Mouse (Mus musculus) neural tube, embryonic 11.5 days (tissue): ENCODE measurements around the gene Hoxb3. TPM values are rescaled to one million over a fixed set of nuclear protein-coding genes. Genes with fewer than 3 reads are reported as not detected.

Experiments
- ATAC-seq: fragments of 200-750 bp; cut with Nextera tagmentation; 2 replicates; pipeline ENCODE4 v1.8.0; 2017; ENCODE audit warnings: moderate number of reproducible peaks, mild to moderate bottlenecking, moderate TSS enrichment, moderate library complexity; ENCODE audit not compliant: insufficient read depth, low FRiP score, low TSS enrichment
- DNase-seq: peaks from one replicate; pipeline ENCODE4 v3.0.0-alpha.2; 2015; ENCODE audit warnings: low spot score
- H3K27ac ChIP-seq: fragments of 300-500 bp; sonication (generic); 2 replicates; pipeline ENCODE4 v1.5.1; 2014; ENCODE audit warnings: low read depth, mild to moderate bottlenecking, low read length
- H3K27me3 ChIP-seq: fragments of 300-500 bp; sonication (generic); 2 replicates; pipeline ENCODE4 v1.6.1; 2014; ENCODE audit warnings: mild to moderate bottlenecking, low read length, mixed read lengths; ENCODE audit not compliant: control insufficient read depth, insufficient read depth
- H3K36me3 ChIP-seq: fragments of 300-500 bp; sonication (generic); 2 replicates; pipeline ENCODE4 v1.6.1; 2014; ENCODE audit warnings: mild to moderate bottlenecking, low read length, moderate library complexity, mixed read lengths; ENCODE audit not compliant: control insufficient read depth, insufficient read depth
- H3K4me1 ChIP-seq: fragments of 300-500 bp; sonication (generic); 2 replicates; pipeline ENCODE4 v1.6.1; 2014; ENCODE audit warnings: low read length, mixed read lengths; ENCODE audit not compliant: control insufficient read depth, insufficient read depth
- H3K4me2 ChIP-seq: fragments of 300-500 bp; sonication (generic); 2 replicates; pipeline ENCODE4 v1.6.1; 2014; ENCODE audit warnings: low read depth, mild to moderate bottlenecking, moderate library complexity
- H3K4me3 ChIP-seq: fragments of 300-500 bp; sonication (generic); 2 replicates; pipeline ENCODE4 v1.5.1; 2014; ENCODE audit warnings: low read depth, low read length
- H3K9ac ChIP-seq: fragments of 300-500 bp; sonication (generic); 2 replicates; pipeline ENCODE4 v1.6.1; 2014; ENCODE audit warnings: mild to moderate bottlenecking, low read length
- H3K9me3 ChIP-seq: fragments of 300-500 bp; sonication (generic); 2 replicates; pipeline ENCODE4 v1.6.1; 2016; ENCODE audit warnings: low read length; ENCODE audit not compliant: control insufficient read depth
- WGBS: fragments of 180-500 bp; shearing (Covaris S2); extraction: QIAGEN DNeasy Blood & Tissue Kit; methylation state at CpG from one replicate; pipeline ENCODE4 v1.1.7; 2014; 5-methylcytosine and 5-hydroxymethylcytosine counted together
- polyA plus RNA-seq: library from polyadenylated mRNA; unstranded; fragments of >200 nt; fragmentation: Nextera tagmentation; extraction: Ambion mirVana; gene quantifications from 2 replicates; pipeline ENCODE4 v1.2.1, GENCODE M21; 2014

The Hoxb3 gene
- polyA plus RNA-seq, 1 experiment from 2014 or later, result 10.3 TPM

GRCm38 (mm10) chr11:96366092-96367041 is 43.2 kb downstream of the Hoxb3 start:
- 1% methylated on average over 46 of the region's 47 CpGs for WGBS
- peak overlapping the region; percentile 71 for H3K9ac ChIP-seq
- H3K4me2 ChIP-seq, result peak overlapping the region; percentile 82
- peak overlapping the region; percentile 63 for H3K27ac ChIP-seq
- H3K4me1 ChIP-seq, result peaks cover 21% of the 10 kb centered on the region
- H3K4me3 ChIP-seq, result peak overlapping the region; percentile 45
- peaks cover 10% of the 10 kb centered on the region; the same call in 1 of the 2 replicates for H3K27me3 ChIP-seq
- DNase-seq (peak; percentile 46), ATAC-seq (0 out of 2 replicates have a peak, but pooled peaks have one; percentile 63)
- no peaks in the 10 kb centered on the region for H3K9me3 ChIP-seq
- H3K36me3 ChIP-seq, result no peaks in the 10 kb centered on the region

DNA sequence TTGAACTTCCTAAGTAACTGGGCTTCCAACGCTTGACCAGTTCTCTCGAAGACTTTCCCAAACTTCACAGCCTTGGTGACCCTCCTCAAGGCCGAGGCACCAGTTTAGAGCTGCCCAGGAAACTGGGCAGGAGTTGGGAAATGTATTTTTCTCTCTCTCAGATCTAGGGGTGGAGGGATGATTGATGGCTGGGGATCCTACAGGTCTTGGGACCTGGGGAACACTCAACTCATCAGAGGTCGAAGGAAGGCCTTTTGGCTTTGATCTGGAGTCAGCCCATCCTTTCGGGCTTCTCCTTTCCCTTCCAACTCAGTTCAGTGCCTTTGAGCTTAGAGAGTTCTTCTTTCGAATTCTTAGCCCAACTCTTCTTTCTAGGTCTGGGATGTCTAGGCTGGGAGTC is 44.0 kb downstream of the Hoxb3 start:
- Histone ChIP-seq H3K27me3 (peaks cover 10% of the 10 kb centered on the region; the same call in 1 of the 2 replicates), H3K9me3 (no peaks in the 10 kb centered on the region), H3K36me3 (no peaks in the 10 kb centered on the region), H3K9ac (peak overlapping the region; percentile 71), H3K27ac (0 out of 2 replicates have a peak overlapping the region, but pooled peaks have one; percentile 39), H3K4me1 (peaks cover 25% of the 10 kb centered on the region), H3K4me3 (peak overlapping the region; percentile 45), H3K4me2 (peak overlapping the region; percentile 82)
- 14% methylated on average over 6 of the region's 6 CpGs for WGBS
- DNase-seq (no peak), ATAC-seq (no peak)

DNA sequence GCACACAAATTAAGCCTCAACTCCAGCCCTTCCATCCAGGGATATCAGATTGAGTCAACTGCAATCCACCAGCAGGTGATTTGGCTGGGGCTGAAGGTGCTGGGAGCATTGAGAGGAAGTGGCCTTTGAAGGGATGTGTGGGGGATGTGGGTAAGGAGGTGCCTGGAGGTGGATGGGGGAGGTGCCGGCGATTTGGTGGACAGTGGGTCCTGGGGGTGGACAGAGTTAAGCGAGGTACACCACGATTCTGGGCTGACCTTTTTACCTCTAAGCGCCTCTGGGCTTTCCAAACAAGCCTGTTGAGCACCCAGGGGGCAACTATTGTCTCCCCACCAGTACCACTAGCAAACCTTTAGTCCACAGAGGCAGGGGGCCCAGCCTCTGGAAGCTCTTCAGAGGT is 45.6 kb downstream of the Hoxb3 start:
- Histone ChIP-seq H3K4me3 (no peak overlapping the region), H3K36me3 (no peaks in the 10 kb centered on the region), H3K4me1 (peaks cover 27% of the 10 kb centered on the region), H3K4me2 (no peak overlapping the region), H3K27me3 (peaks cover 10% of the 10 kb centered on the region; the same call in 1 of the 2 replicates), H3K9ac (no peak overlapping the region), H3K27ac (no peak overlapping the region), H3K9me3 (no peaks in the 10 kb centered on the region)
- WGBS, result 14% methylated on average over 5 of the region's 5 CpGs
- DNase-seq, result no peak
- ATAC-seq, result no peak

- no peak for DNase-seq
- Histone ChIP-seq H3K4me1 (peaks cover 27% of the 10 kb centered on the region), H3K4me3 (no peak overlapping the region), H3K4me2 (no peak overlapping the region), H3K27ac (no peak overlapping the region), H3K9ac (no peak overlapping the region), H3K27me3 (peaks cover 10% of the 10 kb centered on the region; the same call in 1 of the 2 replicates), H3K36me3 (no peaks in the 10 kb centered on the region), H3K9me3 (no peaks in the 10 kb centered on the region)
- WGBS, result 12% methylated on average over 7 of the region's 7 CpGs
- ATAC-seq, result no peak
Observed at GRCm38 (mm10) chr11:96369140-96369539, 46.0 kb downstream of the Hoxb3 start.

- 19% methylated on average over 3 of the region's 3 CpGs for WGBS
- Histone ChIP-seq H3K36me3 (no peaks in the 10 kb centered on the region), H3K4me1 (peaks cover 13% of the 10 kb centered on the region), H3K27me3 (peaks cover 4% of the 10 kb centered on the region; the same call in 1 of the 2 replicates), H3K27ac (no peak overlapping the region), H3K4me2 (no peak overlapping the region), H3K9me3 (no peaks in the 10 kb centered on the region), H3K4me3 (no peak overlapping the region), H3K9ac (no peak overlapping the region)
- ATAC-seq (no peak), DNase-seq (no peak)
Observed at GRCm38 (mm10) chr11:96371726-96372125, 48.6 kb downstream of the Hoxb3 start.

GRCm38 (mm10) chr11:96372519-96372918 is 49.4 kb downstream of the Hoxb3 start:
- ATAC-seq (no peak), DNase-seq (peak; percentile 38)
- no peaks in the 10 kb centered on the region for H3K27me3 ChIP-seq
- no peak overlapping the region for H3K4me3 ChIP-seq
- H3K4me2 ChIP-seq, result no peak overlapping the region
- H3K9me3 ChIP-seq, result no peaks in the 10 kb centered on the region
- H3K4me1 ChIP-seq, result peaks cover 9% of the 10 kb centered on the region
- no peak overlapping the region for H3K9ac ChIP-seq
- no peak overlapping the region for H3K27ac ChIP-seq
- H3K36me3 ChIP-seq, result no peaks in the 10 kb centered on the region
- 9% methylated on average over 3 of the region's 3 CpGs for WGBS

- WGBS, result 39% methylated on average over 7 of the region's 7 CpGs
- no peaks in the 10 kb centered on the region for H3K27me3 ChIP-seq
- H3K4me1 ChIP-seq, result peaks cover 9% of the 10 kb centered on the region
- no peak for ATAC-seq
- no peak for DNase-seq
- H3K27ac ChIP-seq, result no peak overlapping the region
- no peaks in the 10 kb centered on the region for H3K9me3 ChIP-seq
- no peak overlapping the region for H3K4me3 ChIP-seq
- no peak overlapping the region for H3K4me2 ChIP-seq
- no peaks in the 10 kb centered on the region for H3K36me3 ChIP-seq
- H3K9ac ChIP-seq, result no peak overlapping the region
Observed at GRCm38 (mm10) chr11:96374810-96375209, 51.7 kb downstream of the Hoxb3 start.

- H3K4me1 ChIP-seq, result no peaks in the 10 kb centered on the region
- ATAC-seq (no peak), DNase-seq (no peak)
- H3K4me2 ChIP-seq, result no peak overlapping the region
- H3K27me3 ChIP-seq, result no peaks in the 10 kb centered on the region
- H3K9ac ChIP-seq, result no peak overlapping the region
- 81% methylated on average over 5 of the region's 5 CpGs for WGBS
- no peak overlapping the region for H3K27ac ChIP-seq
- no peaks in the 10 kb centered on the region for H3K9me3 ChIP-seq
- H3K36me3 ChIP-seq, result no peaks in the 10 kb centered on the region
- H3K4me3 ChIP-seq, result no peak overlapping the region
Observed at GRCm38 (mm10) chr11:96383381-96383780, 60.3 kb downstream of the Hoxb3 start.

- no peak overlapping the region for H3K4me3 ChIP-seq
- H3K9me3 ChIP-seq, result no peaks in the 10 kb centered on the region
- no peak overlapping the region for H3K9ac ChIP-seq
- H3K27ac ChIP-seq, result no peak overlapping the region
- no peaks in the 10 kb centered on the region for H3K36me3 ChIP-seq
- H3K4me1 ChIP-seq, result no peaks in the 10 kb centered on the region
- H3K4me2 ChIP-seq, result no peak overlapping the region
- no peak for ATAC-seq
- no peaks in the 10 kb centered on the region for H3K27me3 ChIP-seq
- WGBS, result 88% methylated on average over 2 of the region's 2 CpGs
- DNase-seq, result no peak
Observed at GRCm38 (mm10) chr11:96387635-96388034, 64.5 kb downstream of the Hoxb3 start.
